Mouse (Mus musculus): ENCODE data around the gene Apoe.

Apoe gene

DNA sequence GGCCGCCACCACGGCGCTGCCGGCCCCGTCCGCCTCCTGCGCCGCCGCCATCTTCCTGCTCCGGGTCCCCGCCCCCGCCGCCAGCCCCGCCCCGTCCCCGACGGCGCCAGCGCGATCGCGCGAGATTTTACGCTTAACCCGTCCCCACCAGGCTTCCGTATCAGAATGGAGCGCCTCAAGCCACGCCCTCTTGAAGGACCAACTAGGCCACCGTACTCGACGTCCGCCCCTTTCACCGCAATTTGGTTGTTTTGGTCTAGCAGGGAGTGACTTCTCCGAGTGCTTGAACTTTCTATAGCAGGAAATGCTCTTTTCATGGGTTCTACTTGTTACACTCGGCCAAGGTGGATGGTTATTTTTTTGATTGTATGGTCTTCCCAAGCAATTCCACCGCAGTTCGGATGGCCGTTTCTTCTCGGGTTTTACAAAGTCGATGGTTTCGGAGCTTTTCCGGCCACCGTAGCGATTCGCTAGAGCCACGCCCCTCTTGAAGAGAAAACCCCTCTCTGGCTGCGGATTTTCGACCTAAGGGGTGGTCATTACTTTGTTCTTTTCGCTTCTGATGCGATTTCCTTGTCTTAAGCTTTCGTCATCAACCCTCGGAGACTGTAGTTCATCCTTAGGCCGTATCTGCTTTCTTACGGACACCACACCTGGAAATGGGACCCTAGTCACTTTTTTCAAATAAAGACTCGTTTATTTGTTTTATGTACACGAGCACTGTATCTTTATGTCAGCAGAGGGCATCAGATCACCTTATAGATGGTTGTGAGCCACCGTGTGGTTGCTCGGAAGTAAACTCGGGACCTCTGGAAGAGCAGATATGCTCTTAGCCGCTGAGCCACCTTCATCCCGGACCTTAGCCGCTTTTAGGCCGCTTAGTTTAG, 33.8 kb downstream of the Apoe start, which contains the start of gene Clptm1:
Gene Clptm1 (minus strand): TSS at position 79 of the 887 bp plus-strand sequence.
- DNase-seq: peak; percentile 98 to 99

DNA sequence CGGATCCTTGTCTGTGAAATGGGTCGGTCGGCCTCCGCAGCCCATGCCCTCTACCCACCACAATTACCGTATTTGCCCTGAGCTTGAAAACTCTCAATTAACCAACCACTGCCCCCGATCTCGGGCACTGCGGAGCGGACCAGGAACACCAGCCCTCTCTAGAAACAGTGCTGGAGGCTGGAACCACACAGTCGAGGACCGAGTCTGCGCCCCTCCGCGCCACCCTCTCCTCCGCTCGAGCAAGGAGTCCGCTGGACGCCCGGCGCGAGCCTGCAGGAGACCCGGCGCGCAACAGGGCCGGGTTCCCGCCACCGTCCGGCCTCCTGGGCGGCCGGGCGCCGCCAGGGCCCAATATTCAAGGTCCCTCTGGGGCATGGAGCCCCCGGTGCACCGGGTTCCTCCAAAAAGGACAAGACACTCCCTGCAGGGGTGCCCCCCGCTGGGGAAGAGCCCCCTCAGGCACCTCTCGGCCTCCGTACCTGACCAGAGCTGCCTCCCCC, 34.5 kb downstream of the Apoe start:
- DNase-seq: no peak

- no peak for DNase-seq
Measured at GRCm38 (mm10) chr7:19663940-19664339, 35.0 kb downstream of the Apoe start.

DNA sequence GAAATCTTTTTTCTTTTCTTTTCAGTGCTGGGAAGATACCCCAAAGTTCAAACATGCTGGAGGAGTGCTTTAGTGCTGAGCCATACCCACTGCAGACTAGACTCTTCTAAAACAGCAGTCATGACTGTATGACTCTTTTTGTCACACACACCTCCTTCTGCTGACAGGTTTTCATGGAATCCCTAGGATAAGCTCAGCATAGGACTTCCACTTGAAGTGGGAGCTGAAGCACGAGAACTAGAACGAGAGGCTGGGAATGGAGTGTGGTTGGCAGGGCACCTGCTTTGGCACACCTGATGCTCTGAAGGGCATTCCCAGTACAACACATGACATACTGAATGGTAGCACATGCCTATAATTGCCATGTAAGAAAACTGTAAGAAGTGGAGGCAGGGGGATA, 46.4 kb downstream of the Apoe start:
- no peak for DNase-seq

DNA sequence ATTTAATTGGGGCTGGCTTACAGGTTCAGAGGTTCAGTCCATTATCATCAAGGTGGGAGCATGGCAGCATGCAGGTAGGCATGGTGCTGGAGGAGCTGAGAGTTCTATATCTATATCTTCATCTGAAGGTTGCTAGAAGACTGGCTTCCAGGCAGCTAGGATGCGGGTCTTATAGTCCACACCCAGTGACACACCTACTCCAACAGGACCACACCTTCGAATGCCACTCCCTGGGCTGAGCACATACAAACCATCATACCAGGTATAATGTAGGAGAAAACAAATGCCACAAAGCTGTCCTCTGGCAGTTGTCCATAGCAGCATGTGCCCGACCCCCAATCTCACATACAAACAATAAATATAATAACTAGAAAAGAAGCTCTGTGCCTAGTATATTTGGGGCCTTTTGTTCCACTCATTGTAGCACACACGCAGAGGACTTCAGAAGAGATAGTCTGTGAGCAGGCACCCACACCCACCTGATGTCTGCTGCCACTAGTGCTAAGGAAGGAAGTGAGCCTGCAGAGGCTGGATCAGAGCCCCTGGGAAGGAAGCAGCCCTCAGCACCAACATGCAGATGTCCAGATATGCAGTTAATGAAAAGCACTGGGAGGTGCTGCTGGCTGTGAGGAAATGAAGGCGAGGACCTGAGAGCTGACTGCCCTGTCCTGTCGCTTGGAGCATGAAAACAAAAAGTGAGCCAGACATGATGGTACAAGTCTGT, 47.8 kb downstream of the Apoe start:
- no peak for DNase-seq
